Mouse (Mus musculus): ENCODE data around the gene Smr2. TPM values are rescaled to one million over a fixed set of nuclear protein-coding genes. Genes with fewer than 3 reads are reported as not detected.
"Not testable (repeated sequence)": the region's sequence is repeated elsewhere in the genome, so short reads cannot be mapped to it uniquely, and the experiment has no call there.

Smr2 gene
- polyA plus RNA-seq (2016; fragmentation: Nextera tagmentation; extraction: Ambion mirVana), result not detected in 2 replicates

- H3K9me3 ChIP-seq; H3K27me3 ChIP-seq (ENCODE audit: poor library complexity, severe bottlenecking); H3K4me3 ChIP-seq; DNase-seq (ENCODE audit: extremely low spot score, low spot score); H3K36me3 ChIP-seq (replicated peaks); H3K27ac ChIP-seq; H3K4me1 ChIP-seq: not testable (repeated sequence)
Observed at GRCm38 (mm10) chr5:88086256-88086655, at the start of gene Smr2. Gene Smr2 (plus strand): TSS chr5:88086556.

DNA sequence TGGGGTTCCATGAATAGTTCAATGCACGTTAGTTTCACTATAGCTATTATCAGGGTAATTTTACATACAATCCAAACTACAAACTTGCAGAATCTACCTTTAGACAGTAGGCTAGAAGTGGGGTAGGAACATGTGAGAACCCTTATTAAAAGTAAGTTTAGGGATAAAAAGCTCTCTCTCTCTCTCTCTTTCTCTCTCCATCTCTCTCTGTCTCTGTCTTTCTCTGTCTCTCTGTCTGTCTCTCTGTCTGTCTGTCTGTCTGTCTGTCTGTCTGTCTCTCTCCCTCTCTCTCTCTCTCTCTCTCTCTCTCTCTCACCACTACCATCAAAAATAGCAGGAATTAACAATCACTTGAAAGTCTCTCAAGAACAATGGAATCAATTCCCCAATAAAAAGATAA is 25.1 kb downstream of the Smr2 start, which contains the start of gene Gm11116:
Gene Gm11116 (minus strand): TSS at position 101 of the 400 bp plus-strand sequence.
- no peak for DNase-seq (ENCODE audit: extremely low spot score, low spot score)
- no peaks in the 10 kb centered on the region for H3K4me1 ChIP-seq
- no peak within 1 kb of the TSS for H3K27ac ChIP-seq
- H3K36me3 ChIP-seq (replicated peaks), result no peaks in the 10 kb centered on the region
- no peaks in the 10 kb centered on the region for H3K9me3 ChIP-seq
- H3K27me3 ChIP-seq (ENCODE audit: poor library complexity, severe bottlenecking), result no peaks in the 10 kb centered on the region
- WGBS, result 89% methylated on average over 1 of the region's 1 CpGs
- no peak within 1 kb of the TSS for H3K4me3 ChIP-seq

- H3K27ac ChIP-seq, result no peak within 1 kb of the TSS
- no peaks in the 10 kb centered on the region for H3K9me3 ChIP-seq
- H3K36me3 ChIP-seq (replicated peaks), result no peaks in the 10 kb centered on the region
- no peak within 1 kb of the TSS for H3K4me3 ChIP-seq
- no peak for DNase-seq (ENCODE audit: extremely low spot score, low spot score)
- no peaks in the 10 kb centered on the region for H3K27me3 ChIP-seq (ENCODE audit: poor library complexity, severe bottlenecking)
- no peaks in the 10 kb centered on the region for H3K4me1 ChIP-seq
Observed at GRCm38 (mm10) chr5:88153999-88154398, 67.6 kb downstream of the Smr2 start, which contains the start of gene Gm11115. Gene Gm11115 (minus strand): TSS chr5:88154099.

Other genes starting within 250 kb of the Smr2 start
- gene Odam, start 201.5 kb upstream of the Smr2 start, polyA plus RNA-seq (2016; fragmentation: Nextera tagmentation; extraction: Ambion mirVana), result not detected in 2 replicates
- gene Csn3, start 161.0 kb upstream of the Smr2 start, polyA plus RNA-seq (2016; fragmentation: Nextera tagmentation; extraction: Ambion mirVana), result 0.37 and 0.52 TPM in 2 replicates
- not detected in 2 replicates for gene 2310003L06Rik, start 117.1 kb upstream of the Smr2 start, polyA plus RNA-seq (2016; fragmentation: Nextera tagmentation; extraction: Ambion mirVana)
- not detected in 2 replicates for gene Gm28434, start 117.0 kb upstream of the Smr2 start, polyA plus RNA-seq (2016; fragmentation: Nextera tagmentation; extraction: Ambion mirVana)
- gene Cabs1, start 107.1 kb upstream of the Smr2 start, polyA plus RNA-seq (2016; fragmentation: Nextera tagmentation; extraction: Ambion mirVana), result not detected in 2 replicates
- gene Smr3a, start 84.0 kb upstream of the Smr2 start, polyA plus RNA-seq (2016; fragmentation: Nextera tagmentation; extraction: Ambion mirVana), result not detected in 2 replicates
- gene Gm11116, start 25.0 kb downstream of the Smr2 start, polyA plus RNA-seq (2016; fragmentation: Nextera tagmentation; extraction: Ambion mirVana), result not detected in 2 replicates
- not detected in 2 replicates for gene Gm11115, start 67.5 kb downstream of the Smr2 start, polyA plus RNA-seq (2016; fragmentation: Nextera tagmentation; extraction: Ambion mirVana)
- not detected in 2 replicates for gene Gm7714, start 182.4 kb downstream of the Smr2 start, polyA plus RNA-seq (2016; fragmentation: Nextera tagmentation; extraction: Ambion mirVana)
- gene Prol1, start 230.8 kb downstream of the Smr2 start, polyA plus RNA-seq (2016; fragmentation: Nextera tagmentation; extraction: Ambion mirVana), result not detected in 2 replicates